Mouse (Mus musculus) ES-Bruce4 (cell line): Measurements from ENCODE around the gene Gm10401. TPM values are rescaled to one million over a fixed set of nuclear protein-coding genes. Genes with fewer than 3 reads are reported as not detected.

Experiments
- H3K27ac ChIP-seq: 2 replicates; pipeline ENCODE4 v1.5.1; 2012; ENCODE audit warnings: low read length, inconsistent platforms; ENCODE audit not compliant: insufficient read depth
- H3K27me3 ChIP-seq: 2 replicates; pipeline ENCODE4 v1.6.1; 2012; ENCODE audit warnings: mild to moderate bottlenecking, low read length, inconsistent platforms; ENCODE audit not compliant: control insufficient read depth, poor library complexity, insufficient read depth, severe bottlenecking
- H3K36me3 ChIP-seq: 2 replicates; pipeline ENCODE4 v1.6.1; 2012; ENCODE audit warnings: inconsistent platforms, mild to moderate bottlenecking, low read length, moderate library complexity; ENCODE audit not compliant: control insufficient read depth, poor library complexity, insufficient read depth, severe bottlenecking
- H3K4me1 ChIP-seq: one replicate; pipeline ENCODE4 v1.8.1; 2011; ENCODE audit warnings: low read length; ENCODE audit not compliant: control insufficient read depth, insufficient read depth
- H3K4me3 ChIP-seq: 2 replicates; pipeline ENCODE4 v1.5.1; 2011; ENCODE audit warnings: low read depth, mild to moderate bottlenecking, low read length
- H3K9ac ChIP-seq: 2 replicates; pipeline ENCODE4 v1.6.1; 2012; ENCODE audit warnings: low read depth, mild to moderate bottlenecking, inconsistent platforms; ENCODE audit not compliant: poor library complexity, severe bottlenecking
- H3K9me3 ChIP-seq: replicated peaks from 2 replicates; pipeline ENCODE4 v1.6.1; 2012; ENCODE audit warnings: mild to moderate bottlenecking, low read length, inconsistent platforms; ENCODE audit not compliant: control insufficient read depth, poor library complexity, insufficient read depth, severe bottlenecking
- CTCF ChIP-seq: IDR thresholded peaks from one replicate; pipeline ENCODE4 v1.8.1; 2011; ENCODE audit warnings: low read depth, low read length
- EP300 ChIP-seq: IDR thresholded peaks from 2 replicates; pipeline ENCODE4 v1.6.1; 2011; ENCODE audit warnings: low read depth, low read length; ENCODE audit not compliant: insufficient read depth
- POLR2A ChIP-seq: IDR thresholded peaks from one replicate; pipeline ENCODE4 v1.8.1; 2011; ENCODE audit warnings: low read length; ENCODE audit not compliant: insufficient read depth
- polyA plus RNA-seq: library from polyadenylated mRNA; stranded (reverse); fragments of >200 nt; gene quantifications from 2 replicates; pipeline ENCODE4 v1.2.4, GENCODE M21; 2011; ENCODE audit warnings: low read depth; ENCODE audit not compliant: missing spikeins, insufficient read depth, insufficient read length

Gene Gm10401
- polyA plus RNA-seq, 1 experiment, result not detected

DNA sequence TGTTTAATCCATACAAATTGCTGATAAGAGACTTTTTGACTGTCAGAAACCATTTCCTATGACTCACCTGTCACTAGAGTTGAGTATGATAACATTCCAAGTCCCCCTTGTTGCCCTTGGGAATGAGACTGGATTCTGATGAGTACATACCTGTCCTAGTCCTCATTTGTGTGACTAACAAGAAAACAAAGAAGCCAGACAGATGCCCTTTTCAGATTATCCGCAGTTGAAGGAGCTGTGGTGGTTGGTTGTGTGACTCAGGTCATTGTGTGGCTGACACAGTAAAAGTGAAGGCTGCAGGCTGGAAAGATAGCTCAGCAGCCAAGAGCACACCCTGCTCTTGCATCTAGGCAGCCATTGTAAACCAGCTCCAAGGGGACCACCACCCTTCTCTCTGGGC is 35.5 kb downstream of the Gm10401 start:
- no peak overlapping the region for H3K9ac ChIP-seq
- TF ChIP-seq EP300, result no peak
- no peak for TF ChIP-seq POLR2A
- TF ChIP-seq CTCF, result no peak
- no peak overlapping the region for H3K27ac ChIP-seq
- H3K4me1 ChIP-seq, result no peaks in the 10 kb centered on the region
- no peaks in the 10 kb centered on the region for H3K27me3 ChIP-seq
- H3K9me3 ChIP-seq, result no peaks in the 10 kb centered on the region
- H3K36me3 ChIP-seq, result 0 out of 2 replicates have a peak, but pooled peaks cover 5% of the 10 kb centered on the region
- H3K4me3 ChIP-seq, result no peak overlapping the region

DNA sequence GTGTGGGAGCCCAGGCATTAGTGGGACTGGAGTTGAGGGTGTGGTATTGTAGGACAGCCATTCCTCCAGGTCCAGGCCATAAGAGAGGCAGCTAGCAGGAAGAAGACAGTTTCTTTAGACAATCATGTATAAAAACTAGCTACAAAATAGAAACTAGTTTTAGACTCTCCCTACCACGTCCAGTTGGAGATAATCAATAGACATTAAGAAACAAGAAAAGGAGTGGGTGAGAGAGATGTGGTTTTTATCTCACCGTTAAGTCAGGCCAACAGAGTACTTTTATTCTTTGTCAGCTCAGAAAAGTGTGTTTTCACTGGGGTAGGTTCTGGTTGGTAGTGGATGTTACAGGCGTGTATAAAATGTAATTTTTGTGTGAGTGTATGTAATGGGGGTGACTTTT is 37.1 kb downstream of the Gm10401 start:
- H3K27ac ChIP-seq, result no peak overlapping the region
- H3K9ac ChIP-seq, result no peak overlapping the region
- H3K4me1 ChIP-seq, result no peaks in the 10 kb centered on the region
- no peaks in the 10 kb centered on the region for H3K9me3 ChIP-seq
- no peaks in the 10 kb centered on the region for H3K27me3 ChIP-seq
- TF ChIP-seq CTCF, result no peak
- TF ChIP-seq POLR2A, result no peak
- TF ChIP-seq EP300, result no peak
- H3K36me3 ChIP-seq, result 0 out of 2 replicates have a peak, but pooled peaks cover 5% of the 10 kb centered on the region
- H3K4me3 ChIP-seq, result no peak overlapping the region

DNA sequence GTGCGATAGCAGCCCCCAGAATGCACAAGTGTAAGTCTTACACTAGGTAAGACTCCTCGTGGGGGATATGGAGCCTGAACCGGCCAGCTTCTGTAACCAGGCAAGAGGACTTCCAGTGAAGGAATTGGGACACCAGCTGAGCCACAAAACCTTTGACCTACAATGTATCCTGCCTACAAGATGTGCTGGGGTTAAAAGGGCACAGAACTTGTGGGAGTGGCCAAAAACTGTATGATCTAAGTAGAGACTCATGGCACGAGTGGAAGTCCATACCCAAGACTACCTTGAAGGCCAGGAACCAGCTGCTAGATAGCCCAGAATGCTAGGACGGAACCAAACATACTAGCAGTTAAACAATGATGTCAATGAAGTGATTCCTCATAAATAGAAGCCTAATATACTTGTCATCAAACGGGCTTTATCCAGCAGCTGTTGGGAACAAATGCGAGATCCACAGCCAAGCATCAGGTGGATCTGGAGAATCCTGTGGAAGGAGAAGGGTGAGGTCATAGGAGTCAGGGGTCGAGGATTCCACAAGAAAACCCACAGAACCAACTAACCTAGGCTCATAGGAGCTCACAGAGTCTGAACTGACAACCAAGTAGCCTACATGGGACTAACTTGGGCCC is 37.9 kb downstream of the Gm10401 start:
- Histone ChIP-seq H3K27me3 (no peaks in the 10 kb centered on the region), H3K9me3 (no peaks in the 10 kb centered on the region), H3K36me3 (0 out of 2 replicates have a peak, but pooled peaks cover 5% of the 10 kb centered on the region), H3K9ac (no peak overlapping the region), H3K4me3 (no peak overlapping the region), H3K27ac (no peak overlapping the region), H3K4me1 (no peaks in the 10 kb centered on the region)
- TF ChIP-seq EP300, result no peak
- no peak for TF ChIP-seq POLR2A
- no peak for TF ChIP-seq CTCF

DNA sequence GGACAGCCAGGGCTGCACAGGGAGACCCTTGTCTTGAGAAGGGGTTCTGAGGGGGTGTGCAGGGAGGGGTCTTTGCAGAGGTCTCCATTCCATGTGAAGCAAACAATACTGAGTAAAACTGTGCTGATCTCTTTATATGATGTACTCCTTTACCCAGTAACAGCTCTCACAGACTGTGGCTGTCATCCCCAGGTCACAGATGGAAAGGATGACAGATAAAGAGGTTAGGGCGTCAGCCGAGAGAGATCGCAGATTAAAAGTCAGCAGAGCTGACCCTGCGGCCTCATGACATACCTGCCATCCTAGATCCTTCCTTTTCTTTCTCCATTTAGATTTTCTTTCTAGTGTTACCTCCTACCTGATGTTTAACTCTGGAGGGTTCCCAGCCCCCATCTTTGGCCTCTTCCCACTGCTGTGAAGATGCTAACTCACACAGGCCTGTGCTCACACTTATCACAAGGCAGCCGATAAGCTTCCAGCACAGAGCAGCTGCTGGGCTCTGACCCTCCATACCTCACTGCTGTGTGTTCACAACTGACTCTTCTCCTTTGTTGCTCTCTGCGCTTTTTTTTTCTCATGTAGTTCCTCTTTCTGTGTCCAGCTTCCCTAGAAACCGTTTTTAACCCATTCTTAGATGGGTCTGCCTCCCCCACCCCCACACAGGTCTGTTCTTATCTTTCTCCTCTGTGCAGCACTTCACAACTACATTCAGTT is 39.4 kb downstream of the Gm10401 start:
- H3K27me3 ChIP-seq, result no peaks in the 10 kb centered on the region
- no peak overlapping the region for H3K9ac ChIP-seq
- TF ChIP-seq POLR2A (no peak), EP300 (no peak), CTCF (no peak)
- 0 out of 2 replicates have a peak, but pooled peaks cover 5% of the 10 kb centered on the region for H3K36me3 ChIP-seq
- H3K27ac ChIP-seq, result no peak overlapping the region
- H3K9me3 ChIP-seq, result no peaks in the 10 kb centered on the region
- no peak overlapping the region for H3K4me3 ChIP-seq
- H3K4me1 ChIP-seq, result no peaks in the 10 kb centered on the region

DNA sequence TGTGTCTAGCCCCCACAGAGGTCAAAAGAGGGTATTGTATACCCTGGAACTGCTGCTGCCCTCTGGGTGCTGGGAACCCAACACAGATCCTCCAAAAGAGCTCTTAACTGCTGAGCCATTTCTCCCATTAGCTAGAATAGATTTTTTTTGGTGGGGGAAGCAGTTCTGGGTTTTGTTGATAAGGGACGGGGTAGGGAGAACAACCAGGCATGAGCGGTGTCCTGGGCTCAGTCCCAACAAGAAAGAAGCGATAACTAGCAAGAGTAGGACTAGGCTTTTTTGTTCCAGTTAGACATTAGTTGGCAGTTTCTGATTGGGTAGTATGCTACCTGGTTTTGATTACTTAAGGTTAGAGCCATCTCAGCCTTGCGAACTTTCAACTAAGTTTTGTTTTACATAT is 40.9 kb downstream of the Gm10401 start:
- Histone ChIP-seq H3K36me3 (0 out of 2 replicates have a peak, but pooled peaks cover 3% of the 10 kb centered on the region), H3K27me3 (no peaks in the 10 kb centered on the region), H3K4me3 (no peak overlapping the region), H3K4me1 (peaks cover 2% of the 10 kb centered on the region), H3K27ac (no peak overlapping the region), H3K9ac (no peak overlapping the region), H3K9me3 (no peaks in the 10 kb centered on the region)
- TF ChIP-seq CTCF (no peak), EP300 (no peak), POLR2A (no peak)

DNA sequence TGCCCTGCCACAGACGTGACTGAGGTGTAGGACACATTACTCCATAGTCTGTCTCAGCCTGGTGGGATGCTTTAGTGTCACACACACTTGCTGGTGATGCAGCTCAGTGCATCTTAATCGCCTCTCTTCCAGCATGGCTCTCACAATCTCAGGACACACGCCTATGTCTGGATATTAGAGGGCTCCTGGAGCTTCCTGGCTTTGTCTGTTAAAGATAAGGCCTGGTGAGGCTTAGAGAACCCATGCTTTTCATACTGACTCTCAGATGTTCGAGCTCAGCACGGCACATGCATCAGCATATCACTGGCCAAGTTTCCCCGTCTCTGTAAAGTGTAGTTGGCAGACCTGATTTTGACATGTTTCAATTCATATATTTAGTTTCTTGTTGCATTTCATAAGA is 42.7 kb downstream of the Gm10401 start:
- Histone ChIP-seq H3K9me3 (no peaks in the 10 kb centered on the region), H3K36me3 (no peaks in the 10 kb centered on the region), H3K4me1 (peaks cover 3% of the 10 kb centered on the region), H3K4me3 (no peak overlapping the region), H3K9ac (no peak overlapping the region), H3K27me3 (no peaks in the 10 kb centered on the region), H3K27ac (no peak overlapping the region)
- TF ChIP-seq POLR2A (no peak), EP300 (no peak), CTCF (no peak)
